Mouse (Mus musculus): ENCODE data around the gene Tmco1. TPM values are rescaled to one million over a fixed set of nuclear protein-coding genes. Genes with fewer than 3 reads are reported as not detected.

The Tmco1 gene
- polyA plus RNA-seq, 1 experiment from 2014 or later = 73.4 TPM

DNA sequence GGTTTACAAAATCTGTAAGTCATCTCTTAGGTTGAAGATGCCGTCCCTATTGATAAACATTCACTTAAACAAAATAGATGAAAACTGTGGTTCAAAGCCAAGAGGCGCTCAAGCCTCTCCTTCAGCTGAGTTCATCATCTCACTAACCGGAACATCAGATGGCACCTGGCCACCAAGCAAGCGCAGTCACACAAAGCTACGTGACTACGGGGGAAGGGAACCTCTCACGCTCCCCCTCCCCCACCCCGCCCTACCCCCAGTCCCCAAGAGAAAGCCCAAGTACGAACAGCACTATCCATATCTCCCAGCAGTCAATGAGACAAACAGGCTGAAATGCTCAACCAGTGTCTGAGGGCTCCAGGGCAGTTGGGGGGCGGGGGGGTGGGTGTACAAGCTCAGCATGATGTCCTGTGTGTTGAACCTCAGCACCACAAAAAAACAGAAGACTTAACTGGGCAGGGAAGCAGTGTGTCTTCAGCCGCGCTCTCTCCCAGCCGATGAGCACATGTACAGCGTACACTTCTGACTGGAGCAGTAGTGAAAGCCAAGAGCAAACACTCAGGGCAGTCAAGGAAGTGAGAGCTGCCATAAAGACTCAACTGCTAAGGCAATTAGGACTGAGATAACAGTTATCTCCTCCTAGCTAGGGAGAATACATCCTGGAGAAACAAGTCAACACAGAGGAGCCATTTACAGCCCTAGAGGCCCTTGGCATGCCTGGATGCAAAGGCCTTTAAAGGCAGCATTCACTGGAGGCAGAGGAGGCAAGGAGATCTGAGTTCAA, 34.6 kb upstream of the Tmco1 start:
- Histone ChIP-seq H3K27ac (peak overlapping the region; percentile 3; the same call in 1 of the 2 replicates), H3K4me1 (peaks cover 63% of the 10 kb centered on the region)

DNA sequence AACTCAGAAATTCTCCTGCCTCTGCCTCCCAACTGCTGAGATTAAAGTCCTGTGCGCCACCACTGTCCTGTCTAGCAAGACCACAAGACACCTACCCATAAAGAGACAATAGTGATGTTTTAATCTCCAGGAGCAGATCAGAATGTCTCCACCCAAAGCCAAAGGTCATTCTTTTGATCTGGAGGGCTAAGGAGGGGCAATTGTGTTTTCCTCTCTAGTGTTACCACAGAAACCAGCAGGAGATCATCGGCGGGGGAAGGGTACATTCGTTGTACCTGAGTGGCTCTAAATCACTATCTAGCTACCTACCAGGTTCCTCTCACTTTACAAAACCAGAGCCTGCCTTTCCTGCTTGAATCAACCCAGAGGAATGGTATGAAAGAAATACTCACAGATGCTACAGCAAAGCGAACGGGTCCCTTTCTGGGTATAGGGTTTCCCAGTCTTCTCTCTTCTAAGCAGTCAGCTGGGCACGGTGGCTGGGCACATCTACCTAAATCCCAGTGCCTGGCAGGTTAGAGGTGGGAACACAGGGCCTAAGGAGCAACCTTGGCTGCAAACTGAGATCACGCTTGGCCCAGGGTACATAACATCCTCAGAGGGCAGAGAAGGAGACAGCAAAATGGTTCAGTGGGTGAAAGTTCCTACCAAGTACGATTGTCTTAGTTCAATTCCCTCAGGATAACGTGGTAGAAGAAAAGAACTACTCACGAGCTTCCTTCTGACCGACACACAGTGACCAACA, 33.4 kb upstream of the Tmco1 start:
- Histone ChIP-seq H3K27me3 (ENCODE audit: poor library complexity, severe bottlenecking) (no peaks in the 10 kb centered on the region), H3K27ac (no peak overlapping the region), H3K9me3 (no peaks in the 10 kb centered on the region), H3K4me3 (no peak overlapping the region), H3K4me1 (peaks cover 61% of the 10 kb centered on the region), H3K36me3 (replicated peaks) (peaks cover 62% of the 10 kb centered on the region)
- 90% methylated on average over 12 of the region's 12 CpGs for WGBS
- DNase-seq (ENCODE audit: extremely low spot score, low spot score) = no peak

More for the DNA sequence above, 34.6 kb upstream of the Tmco1 start:
- no peak for DNase-seq (ENCODE audit: extremely low spot score, low spot score)
- Histone ChIP-seq H3K27me3 (ENCODE audit: poor library complexity, severe bottlenecking) (no peaks in the 10 kb centered on the region), H3K9me3 (no peaks in the 10 kb centered on the region), H3K4me3 (no peak overlapping the region), H3K36me3 (replicated peaks) (peaks cover 50% of the 10 kb centered on the region)
- WGBS = 79% methylated on average over 14 of the region's 14 CpGs

GRCm38 (mm10) chr1:167278395-167278794, 29.8 kb upstream of the Tmco1 start:
- H3K4me3 ChIP-seq = no peak overlapping the region
- H3K27ac ChIP-seq = no peak overlapping the region
- peaks cover 80% of the 10 kb centered on the region for H3K36me3 ChIP-seq (replicated peaks)
- 88% methylated on average over 6 of the region's 6 CpGs for WGBS
- H3K9me3 ChIP-seq = no peaks in the 10 kb centered on the region
- peaks cover 56% of the 10 kb centered on the region for H3K4me1 ChIP-seq
- H3K27me3 ChIP-seq (ENCODE audit: poor library complexity, severe bottlenecking) = no peaks in the 10 kb centered on the region
- DNase-seq (ENCODE audit: extremely low spot score, low spot score) = no peak

DNA sequence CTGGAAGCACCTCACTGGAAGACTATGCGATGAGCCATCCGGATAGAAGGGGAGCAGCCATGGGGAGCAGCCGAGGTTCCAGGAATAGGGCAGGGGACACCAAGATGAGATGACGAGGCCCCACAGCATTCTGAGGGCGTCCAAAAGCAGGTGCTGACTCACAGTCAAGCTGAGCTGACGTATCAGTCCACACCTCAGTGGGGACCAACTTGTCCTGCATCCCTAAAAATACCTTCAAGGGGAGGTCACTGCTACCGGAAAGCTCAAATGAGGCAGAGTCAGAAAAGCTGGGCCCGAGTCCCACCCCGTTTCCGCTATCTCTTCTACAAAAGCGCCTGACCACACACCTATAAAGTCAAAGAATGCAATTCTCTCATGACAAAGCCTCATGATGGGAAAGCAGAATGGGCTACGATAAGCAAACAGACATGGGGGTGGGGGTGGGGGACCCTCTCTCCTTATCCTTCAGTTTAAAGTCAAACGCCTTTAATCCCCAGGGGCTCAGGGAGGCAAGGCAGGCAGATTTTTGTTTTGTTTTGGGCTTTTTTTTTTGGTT, 28.9 kb upstream of the Tmco1 start:
- Histone ChIP-seq H3K27me3 (ENCODE audit: poor library complexity, severe bottlenecking) (no peaks in the 10 kb centered on the region), H3K36me3 (replicated peaks) (peaks cover 72% of the 10 kb centered on the region), H3K4me1 (peaks cover 47% of the 10 kb centered on the region), H3K4me3 (no peak overlapping the region), H3K27ac (no peak overlapping the region), H3K9me3 (no peaks in the 10 kb centered on the region)
- 76% methylated on average over 13 of the region's 13 CpGs for WGBS
- no peak for DNase-seq (ENCODE audit: extremely low spot score, low spot score)

DNA sequence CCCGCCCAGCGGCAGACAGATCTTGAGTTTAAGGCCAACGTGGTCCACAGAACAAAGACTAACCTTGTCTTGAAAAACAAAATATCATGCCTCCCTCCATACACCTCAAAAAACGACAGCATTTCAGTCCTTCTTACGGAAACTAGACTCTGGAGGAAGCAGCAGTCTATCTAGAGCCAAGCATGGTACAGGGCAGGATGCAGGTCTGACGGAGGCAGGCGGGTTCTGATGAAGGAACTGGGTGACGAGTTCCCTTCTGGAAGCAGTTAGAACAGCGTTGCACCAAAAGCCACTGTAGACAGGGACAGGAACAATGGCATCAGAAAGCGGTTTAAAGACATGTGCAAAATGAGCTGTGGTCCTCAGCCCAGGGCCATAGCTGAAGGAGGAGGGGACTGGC, 28.1 kb upstream of the Tmco1 start:
- Histone ChIP-seq H3K9me3 (no peaks in the 10 kb centered on the region), H3K27me3 (ENCODE audit: poor library complexity, severe bottlenecking) (no peaks in the 10 kb centered on the region), H3K36me3 (replicated peaks) (peaks cover 64% of the 10 kb centered on the region), H3K27ac (no peak overlapping the region), H3K4me3 (no peak overlapping the region), H3K4me1 (peaks cover 42% of the 10 kb centered on the region)
- DNase-seq (ENCODE audit: extremely low spot score, low spot score) = no peak
- 90% methylated on average over 10 of the region's 10 CpGs for WGBS

DNA sequence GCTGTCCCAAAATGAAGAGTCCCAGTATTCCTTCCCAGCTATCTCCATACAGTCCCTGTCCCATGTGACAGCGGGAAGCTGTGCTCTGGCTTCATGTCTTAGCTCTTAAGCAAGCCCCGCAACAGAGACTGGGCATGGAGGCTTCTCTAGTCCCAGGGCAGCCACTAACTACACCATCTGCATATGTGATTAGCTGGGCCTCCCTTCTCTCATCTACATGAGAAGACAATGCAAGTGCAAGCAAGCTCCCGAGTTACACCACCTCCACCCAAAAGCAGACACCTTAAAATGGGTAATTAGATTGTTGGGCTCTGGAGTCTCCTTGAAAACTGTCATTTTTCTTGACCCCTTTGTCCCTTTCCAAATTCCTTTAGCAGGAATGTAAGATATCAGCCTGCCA, 26.1 kb upstream of the Tmco1 start:
- WGBS = 86% methylated on average over 3 of the region's 3 CpGs
- peak overlapping the region; percentile 95; the same call in 1 of the 2 replicates for H3K4me3 ChIP-seq

GRCm38 (mm10) chr1:167282768-167283167, 25.4 kb upstream of the Tmco1 start:
- Histone ChIP-seq H3K4me1 (peaks cover 49% of the 10 kb centered on the region), H3K9me3 (no peaks in the 10 kb centered on the region), H3K27ac (peak overlapping the region; percentile 98), H3K27me3 (ENCODE audit: poor library complexity, severe bottlenecking) (peaks cover 12% of the 10 kb centered on the region), H3K4me3 (peak overlapping the region; percentile 95), H3K36me3 (replicated peaks) (peaks cover 40% of the 10 kb centered on the region)
- 69% methylated on average over 5 of the region's 5 CpGs for WGBS
- DNase-seq (ENCODE audit: extremely low spot score, low spot score) = no peak

More for the DNA sequence above, 26.1 kb upstream of the Tmco1 start:
- no peak for DNase-seq (ENCODE audit: extremely low spot score, low spot score)
- H3K27me3 ChIP-seq (ENCODE audit: poor library complexity, severe bottlenecking) = peaks cover 9% of the 10 kb centered on the region; the same call in 1 of the 2 replicates
- peaks cover 49% of the 10 kb centered on the region for H3K4me1 ChIP-seq
- peak overlapping the region; percentile 98; the same call in 1 of the 2 replicates for H3K27ac ChIP-seq
- no peaks in the 10 kb centered on the region for H3K9me3 ChIP-seq
- H3K36me3 ChIP-seq (replicated peaks) = peaks cover 47% of the 10 kb centered on the region

DNA sequence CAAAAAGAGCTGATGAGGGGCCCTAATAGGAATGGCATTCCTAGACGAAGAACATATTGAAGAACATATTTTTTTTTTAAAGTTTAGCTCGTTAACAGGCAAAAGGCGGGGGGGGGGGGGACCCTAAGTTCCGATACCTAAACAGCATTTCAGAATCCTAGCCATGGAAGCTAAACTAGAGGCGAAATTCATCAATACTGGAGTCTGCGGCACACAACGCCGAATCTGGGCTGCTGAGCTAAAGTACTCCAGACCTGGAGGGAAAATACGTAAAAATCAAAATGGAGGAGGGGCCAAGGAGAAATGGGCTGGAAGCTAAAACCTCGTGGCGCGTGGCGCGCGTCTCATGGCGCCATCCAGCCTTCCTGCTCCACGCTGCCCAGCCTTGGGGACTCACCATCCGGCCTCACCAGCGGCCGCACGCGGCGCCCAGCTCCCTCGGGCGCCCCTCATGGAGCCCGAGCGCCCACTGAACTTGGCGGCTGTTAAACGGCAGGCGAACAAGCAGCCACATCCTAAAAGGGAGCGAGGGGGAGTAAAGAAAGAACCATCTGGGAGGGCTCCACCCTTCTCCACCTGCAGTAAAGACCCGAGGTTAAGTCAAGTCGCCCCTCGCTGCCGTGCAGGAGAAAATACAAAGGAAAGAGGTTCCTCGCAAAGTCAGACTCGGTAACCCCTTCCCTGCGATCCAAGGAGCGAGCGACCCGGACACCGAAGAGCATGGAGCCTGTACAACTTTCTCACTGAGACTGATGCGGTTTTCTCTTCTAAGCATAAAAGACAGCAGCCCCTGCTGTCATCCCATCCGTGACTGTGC, 24.5 kb upstream of the Tmco1 start:
- peak; percentile 69 for DNase-seq (ENCODE audit: extremely low spot score, low spot score)
- no peaks in the 10 kb centered on the region for H3K9me3 ChIP-seq
- peaks cover 20% of the 10 kb centered on the region for H3K27me3 ChIP-seq (ENCODE audit: poor library complexity, severe bottlenecking)
- peak overlapping the region; percentile 95 for H3K4me3 ChIP-seq
- peaks cover 47% of the 10 kb centered on the region for H3K4me1 ChIP-seq
- under 1% methylated on average over 44 of the region's 44 CpGs for WGBS
- H3K36me3 ChIP-seq (replicated peaks) = peaks cover 33% of the 10 kb centered on the region
- H3K27ac ChIP-seq = peak overlapping the region; percentile 98

DNA sequence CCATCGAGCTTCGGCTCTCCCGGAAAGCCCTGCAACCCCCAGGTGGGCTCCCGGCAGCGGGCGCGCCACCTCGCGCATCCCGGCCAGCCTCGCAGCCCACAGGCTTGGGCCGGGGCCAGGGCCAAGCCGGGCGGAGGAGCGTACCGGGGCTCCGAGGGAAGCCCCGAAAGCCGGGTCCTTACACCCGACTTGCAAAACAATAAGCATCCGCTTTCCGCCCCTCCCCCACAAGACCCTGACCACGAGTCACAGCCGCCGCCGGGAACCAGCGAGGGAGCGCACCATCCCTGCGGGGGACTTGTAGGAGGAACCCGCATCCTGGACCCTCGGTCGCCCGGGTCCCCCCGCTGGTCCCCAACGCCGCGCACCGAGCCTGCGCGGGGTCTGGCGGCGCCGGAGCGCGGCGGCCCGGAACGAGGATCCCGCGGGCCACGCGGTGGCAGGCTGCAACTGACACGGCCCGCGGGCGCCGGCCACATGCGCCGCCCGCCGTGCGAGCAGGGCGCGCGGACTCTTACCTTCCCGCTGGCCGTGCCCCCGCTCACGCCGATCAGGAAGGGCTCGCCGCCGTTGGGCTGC, 23.8 kb upstream of the Tmco1 start:
- under 1% methylated on average over 73 of the region's 73 CpGs for WGBS
- peaks cover 27% of the 10 kb centered on the region for H3K27me3 ChIP-seq (ENCODE audit: poor library complexity, severe bottlenecking)
- no peaks in the 10 kb centered on the region for H3K9me3 ChIP-seq
- H3K4me1 ChIP-seq = peaks cover 47% of the 10 kb centered on the region
- H3K27ac ChIP-seq = peak overlapping the region; percentile 98
- peak overlapping the region; percentile 95 for H3K4me3 ChIP-seq
- peaks cover 26% of the 10 kb centered on the region for H3K36me3 ChIP-seq (replicated peaks)
- DNase-seq (ENCODE audit: extremely low spot score, low spot score) = peak; percentile 83

DNA sequence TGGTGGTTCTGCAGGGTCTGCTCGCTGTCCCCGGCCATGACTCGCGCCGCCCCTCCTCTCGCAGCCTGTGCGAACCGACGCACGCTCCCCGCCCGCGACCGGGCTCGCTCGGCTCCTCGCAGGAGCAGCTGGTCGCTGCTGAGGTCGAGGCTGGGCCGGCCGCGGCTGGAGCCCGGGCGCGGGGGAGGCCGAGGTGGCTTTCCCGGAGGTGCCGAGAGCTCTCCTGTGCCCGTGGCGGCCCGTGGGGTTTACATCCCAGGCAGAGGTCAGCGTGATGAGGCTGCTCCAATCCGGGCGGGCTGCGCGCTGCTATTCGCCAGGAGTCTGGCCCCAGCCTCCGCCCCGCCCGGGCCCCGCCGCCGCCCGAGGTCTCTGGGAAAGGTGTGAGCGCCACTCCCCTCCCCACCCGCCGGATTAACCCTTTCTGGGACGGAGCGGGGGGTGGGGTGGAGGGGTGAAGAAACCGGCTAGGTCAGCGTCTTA, 23.3 kb upstream of the Tmco1 start:
- DNase-seq (ENCODE audit: extremely low spot score, low spot score) = peak; percentile 93
- Histone ChIP-seq H3K4me3 (peak overlapping the region; percentile 95), H3K27me3 (ENCODE audit: poor library complexity, severe bottlenecking) (peaks cover 33% of the 10 kb centered on the region), H3K9me3 (no peaks in the 10 kb centered on the region), H3K36me3 (replicated peaks) (peaks cover 21% of the 10 kb centered on the region), H3K4me1 (peaks cover 50% of the 10 kb centered on the region), H3K27ac (peak overlapping the region; percentile 98)
- under 1% methylated on average over 51 of the region's 51 CpGs for WGBS

GRCm38 (mm10) chr1:167285320-167285355, 23.0 kb upstream of the Tmco1 start, which contains the start of gene Uck2:
Gene Uck2 (minus strand): TSS chr1:167285320.
- Histone ChIP-seq H3K27ac (peak within 1 kb of the TSS; percentile 98), H3K4me3 (peak within 1 kb of the TSS; percentile 95), H3K4me1 (peaks cover 51% of the 10 kb centered on the region), H3K9me3 (no peaks in the 10 kb centered on the region), H3K27me3 (ENCODE audit: poor library complexity, severe bottlenecking) (peaks cover 35% of the 10 kb centered on the region), H3K36me3 (replicated peaks) (peaks cover 18% of the 10 kb centered on the region)
- DNase-seq (ENCODE audit: extremely low spot score, low spot score) = no peak
- 0% methylated on average over 2 of the region's 2 CpGs for WGBS

DNA sequence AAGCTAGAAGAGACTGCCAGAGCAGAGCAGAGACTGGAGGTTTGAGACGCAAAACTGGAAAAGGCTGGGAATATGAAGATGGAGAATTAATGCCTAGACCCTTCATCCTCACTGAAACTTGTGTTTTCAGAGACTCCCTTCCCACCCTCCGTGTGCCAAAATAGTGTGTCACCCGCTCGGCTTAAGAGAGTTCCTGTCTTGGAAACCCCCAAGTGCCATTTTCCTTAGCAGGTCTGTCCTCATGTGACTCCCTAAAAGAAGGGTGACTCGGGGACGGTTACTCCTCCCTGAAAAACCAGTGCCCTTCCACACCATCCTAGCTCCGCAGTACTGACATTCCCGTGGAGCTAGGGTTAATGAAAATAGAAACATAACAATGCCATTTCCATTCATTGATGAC, 22.8 kb upstream of the Tmco1 start:
- Histone ChIP-seq H3K27me3 (ENCODE audit: poor library complexity, severe bottlenecking) (peaks cover 38% of the 10 kb centered on the region), H3K9me3 (no peaks in the 10 kb centered on the region), H3K36me3 (replicated peaks) (peaks cover 16% of the 10 kb centered on the region), H3K4me1 (peaks cover 51% of the 10 kb centered on the region), H3K27ac (peak overlapping the region; percentile 98), H3K4me3 (peak overlapping the region; percentile 95)
- WGBS = 3% methylated on average over 8 of the region's 8 CpGs
- no peak for DNase-seq (ENCODE audit: extremely low spot score, low spot score)
